Mouse (Mus musculus) heart, adult 18-20 months (tissue): ENCODE data around the gene Smim5. TPM values are rescaled to one million over a fixed set of nuclear protein-coding genes. Genes with fewer than 3 reads are reported as not detected.
A peak's percentile ranks its signal among the peaks of the same experiment; 100 is the strongest.
"Not testable (repeated sequence)": the region's sequence is repeated elsewhere in the genome, so short reads cannot be mapped to it uniquely, and the experiment has no call there.

Experiments used
- DNase-seq, 2 experiments: peaks; one replicate each; pipeline ENCODE4 v3.0.0; 2021 to 2022; ENCODE audit warnings: mixed read lengths in 1 of 2
- long read RNA-seq, 2 experiments: library from polyadenylated mRNA; stranded (forward); transcript quantifications; one replicate each; pipeline ENCODE4 v2.0.0; 2021
- total RNA-seq, 2 experiments: library from RNA; stranded (reverse); gene quantifications; 2 replicates each; pipeline ENCODE4 v1.2.3; 2021

Smim5 gene
- total RNA-seq: 1 to 10 TPM; 8.2 to 8.8 TPM
- long read RNA-seq, experiment 1, transcript Smim5-203 (3 exons, 1,113 nt): major isoform, 5 of 12 reads
- long read RNA-seq, experiment 1, transcript Smim5-202 (4 exons, 685 nt): major isoform, 5 of 12 reads
- long read RNA-seq, experiment 1, partial matches to known transcripts: 0 of 12 reads
- long read RNA-seq, experiment 1, other reads (novel, unspliced or antisense): 2 of 12 reads
- long read RNA-seq, experiment 2, partial matches to known transcripts: 0 of 2 reads
- long read RNA-seq, experiment 2, other reads (novel, unspliced or antisense): 0 of 2 reads

DNA sequence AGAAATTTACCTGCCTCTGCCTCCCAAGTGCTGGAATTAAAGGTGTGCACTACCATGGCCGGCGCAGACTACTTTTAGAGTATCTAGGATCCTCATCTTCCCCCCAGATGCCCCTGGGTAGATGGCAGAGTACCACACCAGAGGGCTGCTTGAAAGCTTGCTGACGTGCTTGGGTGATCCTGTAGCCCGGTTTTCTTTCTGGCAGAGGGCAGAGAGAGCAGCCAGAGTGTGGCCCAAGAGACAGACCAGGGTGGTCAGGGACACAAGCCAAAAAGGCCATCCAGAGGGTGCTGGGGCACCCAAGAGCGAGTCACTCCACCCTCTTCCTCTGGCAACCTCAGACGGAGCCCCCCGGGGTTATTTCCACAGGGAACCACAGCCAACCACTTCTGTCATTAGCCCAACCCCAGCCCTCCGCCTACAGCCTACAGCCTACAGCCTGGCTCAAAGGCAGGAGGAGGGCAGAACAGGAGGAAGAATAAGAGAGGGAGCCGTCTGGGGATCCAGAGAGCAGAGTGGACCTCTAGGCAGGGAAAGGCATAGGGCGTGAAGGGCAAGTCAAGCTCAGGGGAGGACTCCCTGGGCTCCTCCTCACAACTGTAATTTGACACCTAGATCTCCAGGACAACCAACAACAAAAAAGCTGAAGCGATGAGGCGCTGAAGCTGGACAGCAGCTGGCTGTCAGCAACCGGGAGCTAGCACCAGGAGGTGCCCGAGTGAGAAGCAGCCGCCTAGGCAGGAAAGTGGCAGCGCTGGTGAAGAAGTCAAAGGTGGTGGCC, at the start of gene Smim5:
TSS of gene Smim5 (plus strand) at position 481 of the 781 bp plus-strand sequence.
- DNase-seq: peak; percentile 67 to 87

GRCm38 (mm10) chr11:115854674-115855073, 45.1 kb upstream of the Smim5 start:
- DNase-seq: no peak

DNA sequence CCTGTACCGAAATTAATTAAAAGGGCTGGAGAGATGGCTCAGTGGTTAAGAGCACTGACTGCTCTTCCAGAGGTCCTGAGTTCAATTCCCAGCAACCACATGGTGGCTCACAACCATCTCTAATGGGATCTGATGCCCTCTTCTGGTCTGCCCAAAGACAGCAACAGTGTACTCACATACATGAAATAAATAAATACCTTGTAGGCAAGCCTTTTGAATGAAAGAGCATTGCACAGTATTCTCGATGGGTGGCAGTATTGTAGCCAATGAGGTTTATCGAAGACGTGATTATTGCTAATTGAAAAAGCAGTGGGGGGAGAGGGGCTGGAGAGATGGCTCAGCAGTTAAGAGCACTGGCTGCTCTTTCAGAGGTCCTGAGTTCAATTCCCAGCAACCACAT, 42.6 kb upstream of the Smim5 start:
- DNase-seq: not testable (repeated sequence)

- DNase-seq: no peak
These were observed 41.8 kb upstream of the Smim5 start for GRCm38 (mm10) chr11:115857936-115858335.

GRCm38 (mm10) chr11:115858354-115858753, 41.4 kb upstream of the Smim5 start, which contains the start of gene Myo15b:
TSS of gene Myo15b (plus strand) at chr11:115858406.
- DNase-seq: no peak

DNA sequence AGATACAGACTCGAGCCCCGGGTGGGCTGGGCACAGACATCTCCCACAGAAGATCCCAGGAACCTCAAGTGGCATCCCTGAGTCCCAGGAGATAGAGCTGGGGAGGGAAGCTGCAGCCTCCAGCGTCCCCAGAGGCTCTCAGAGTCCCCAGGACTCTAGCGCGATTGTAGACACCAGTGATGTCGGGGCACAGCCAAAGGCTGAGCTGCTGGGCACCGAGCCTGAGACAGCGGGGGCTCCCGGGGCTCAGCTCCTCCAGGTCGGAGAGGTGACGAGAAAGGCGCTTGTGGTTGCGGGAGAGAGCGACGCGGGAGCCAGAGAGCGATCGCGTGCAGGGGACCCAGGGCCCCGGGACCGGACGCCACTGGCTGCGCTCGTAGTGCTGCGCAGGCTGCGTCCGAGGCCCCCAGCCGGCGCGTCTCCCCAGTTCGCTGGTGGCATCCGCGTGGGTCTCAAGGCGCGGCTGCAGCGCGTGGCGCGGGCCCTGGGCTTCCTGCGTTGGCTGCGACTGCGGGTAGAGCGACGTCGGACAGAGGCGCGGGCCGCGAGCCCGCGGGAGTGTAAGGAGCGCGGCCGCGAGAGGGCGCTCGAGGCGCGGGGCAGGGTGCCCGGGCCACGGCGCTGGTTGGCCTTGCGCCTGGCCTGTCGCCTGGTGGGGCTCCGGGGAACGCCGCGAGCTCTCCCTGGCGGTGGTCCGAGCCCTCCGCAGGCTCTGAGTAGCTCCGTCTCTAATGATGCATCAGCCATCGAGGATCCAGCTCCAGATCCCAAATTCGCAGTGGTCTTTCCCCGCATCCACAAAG, 40.4 kb upstream of the Smim5 start:
- peak; percentile 89 to 90 for DNase-seq

- DNase-seq: no peak
These were observed 35.9 kb upstream of the Smim5 start for GRCm38 (mm10) chr11:115863895-115864294.

- no peak for DNase-seq
These were observed 30.4 kb upstream of the Smim5 start for GRCm38 (mm10) chr11:115869393-115869792.

DNA sequence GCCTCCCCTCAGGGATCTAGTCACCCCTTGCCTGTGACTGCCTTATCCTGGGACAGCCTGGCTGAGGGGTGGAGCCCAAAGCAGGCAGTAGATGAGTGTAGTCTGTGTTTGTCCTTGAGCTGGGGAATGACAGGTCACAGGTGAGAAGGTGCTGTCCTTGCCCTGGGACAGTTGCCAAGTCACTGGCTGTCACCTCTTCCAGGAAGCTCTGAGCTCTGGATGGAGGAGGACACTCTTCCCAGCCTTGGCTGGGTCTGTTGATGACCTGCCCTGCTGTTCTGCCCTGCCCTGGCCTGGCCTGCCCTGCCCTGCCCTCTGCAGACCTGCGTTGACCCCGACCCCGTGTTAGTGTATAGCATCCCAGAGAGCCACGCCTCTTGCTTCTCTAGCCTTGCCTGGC, 27.3 kb upstream of the Smim5 start:
- DNase-seq: no peak

GRCm38 (mm10) chr11:115875935-115876334, 23.8 kb upstream of the Smim5 start:
- DNase-seq: no peak

DNA sequence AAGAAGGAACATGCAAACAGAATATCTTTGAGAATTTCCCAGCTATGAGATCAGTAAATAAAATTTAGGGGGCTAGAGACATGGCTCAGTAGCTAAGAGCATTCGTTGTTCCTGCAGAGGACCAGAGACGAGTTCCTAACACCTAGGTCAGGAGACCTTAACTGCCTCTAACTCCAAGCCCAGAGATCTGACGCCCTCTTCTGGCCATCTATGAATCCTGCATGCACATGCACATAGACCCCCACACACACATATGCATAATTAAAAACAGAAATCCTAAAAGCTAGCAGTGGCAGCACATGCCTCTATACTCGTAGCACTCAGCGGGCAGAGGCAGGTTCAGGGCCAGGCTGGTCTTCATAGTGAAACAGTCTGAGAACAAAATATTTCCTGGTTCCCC, 23.3 kb upstream of the Smim5 start:
- DNase-seq: no peak

GRCm38 (mm10) chr11:115877174-115877755, 22.5 kb upstream of the Smim5 start:
- no peak for DNase-seq

- no peak for DNase-seq
These were observed 21.7 kb upstream of the Smim5 start for GRCm38 (mm10) chr11:115878071-115878470.

GRCm38 (mm10) chr11:115881002-115881401, 18.8 kb upstream of the Smim5 start:
- peak in 1 of 2 experiments; percentile 38 for DNase-seq

DNA sequence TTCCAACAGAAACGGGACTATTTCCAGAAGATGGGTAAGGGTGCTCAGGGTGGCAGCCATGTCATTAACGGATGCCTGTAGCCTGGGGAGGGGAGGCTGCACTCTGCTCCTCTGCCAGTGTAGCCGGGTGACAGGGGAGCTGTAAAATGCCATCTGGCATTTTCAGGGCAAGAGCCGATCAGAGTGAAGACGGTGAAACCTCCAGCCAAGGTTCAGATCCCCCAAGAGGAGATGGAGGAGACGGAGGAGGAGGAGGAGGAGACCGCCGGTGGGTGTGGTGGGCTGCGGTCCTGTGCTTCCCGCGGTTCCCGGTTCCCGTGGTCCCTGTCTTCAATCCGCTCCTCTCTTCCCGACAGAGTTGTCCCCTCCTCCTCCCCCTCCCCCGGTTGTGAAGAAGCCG, 16.5 kb upstream of the Smim5 start:
- no peak for DNase-seq

GRCm38 (mm10) chr11:115884361-115884760, 15.4 kb upstream of the Smim5 start:
- DNase-seq: no peak

- DNase-seq: no peak
These were observed 14.5 kb upstream of the Smim5 start for GRCm38 (mm10) chr11:115885281-115885680.

GRCm38 (mm10) chr11:115886446-115886845, 13.3 kb upstream of the Smim5 start:
- no peak for DNase-seq

- no peak for DNase-seq
These were observed 11.7 kb upstream of the Smim5 start for GRCm38 (mm10) chr11:115888020-115888419.

GRCm38 (mm10) chr11:115889159-115889558, 10.6 kb upstream of the Smim5 start:
- no peak for DNase-seq

- no peak for DNase-seq
These were observed 7.6 kb upstream of the Smim5 start for GRCm38 (mm10) chr11:115892213-115892612.

GRCm38 (mm10) chr11:115893071-115893470, 6.7 kb upstream of the Smim5 start:
- DNase-seq: no peak
